8 mouse cellular contexts compared by ENCODE assay signal in the genomic region with DNA sequence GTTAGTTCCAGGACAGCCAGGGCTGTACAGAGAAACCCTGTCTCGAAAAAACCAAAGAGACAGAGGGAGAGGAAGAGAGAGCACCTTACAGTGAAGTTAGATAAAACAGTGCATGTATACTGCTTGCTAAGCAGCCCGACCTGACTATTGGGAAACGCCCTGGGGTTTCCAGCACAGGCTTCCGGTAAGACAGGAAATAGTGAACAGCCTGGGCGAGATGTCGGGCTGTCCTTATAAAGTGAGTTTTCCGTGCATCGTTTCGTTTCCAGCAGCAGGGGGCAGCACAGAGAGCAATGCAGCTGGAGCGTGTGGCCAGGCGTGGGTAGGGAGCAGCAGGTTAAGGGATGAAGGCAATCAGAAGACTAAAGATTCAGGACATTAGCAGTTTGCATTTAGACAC. TPM values are rescaled to one million over a fixed set of nuclear protein-coding genes. Genes with fewer than 3 reads are reported as not detected.
DNase-seq lines count a peak whose midpoint lies in the region; ATAC-seq and TF ChIP-seq lines count a peak whose summit lies in the region.

No protein-coding gene starts in this region.

- H3K4me3 ChIP-seq in hindbrain, embryonic 15.5 days: no peak overlapping the region

- H3K9ac ChIP-seq in hindbrain, embryonic 15.5 days: no peak overlapping the region

- H3K4me1 ChIP-seq in hindbrain, embryonic 15.5 days (replicated peaks): no peaks in the 10 kb centered on the region

- H3K4me2 ChIP-seq in hindbrain, embryonic 15.5 days: no peak overlapping the region

- DNase-seq in Patski (ENCODE audit: low read depth, low spot score): no peak
- DNase-seq in cerebellum, postnatal 10 days: peak; percentile 86 to 88
- peak; percentile 82 for DNase-seq in gastrocnemius, adult 18-20 months (ENCODE audit: low spot score)
- peak; percentile 29 to 35 for DNase-seq in layer of hippocampus, postnatal 36 days
- DNase-seq in lung, postnatal 36 days: peak; percentile 94
- peak; percentile 43 for DNase-seq in retina, adult 2 months (ENCODE audit: low read depth, low spot score)
- DNase-seq in thymus, postnatal 4 days: peak; percentile 87

- no peak for ATAC-seq in Patski
- ATAC-seq in hindbrain, embryonic 15.5 days (ENCODE audit: low FRiP score, low read depth): peak; percentile 56; the same call in 1 of the 2 replicates

- H3K9me3 ChIP-seq in hindbrain, embryonic 15.5 days: no peaks in the 10 kb centered on the region

- no peaks in the 10 kb centered on the region for H3K27me3 ChIP-seq in Patski
- H3K27me3 ChIP-seq in hindbrain, embryonic 15.5 days: no peaks in the 10 kb centered on the region

- CTCF ChIA-PET in Patski (lab: Charles Lee): interaction anchor here (0.7 to 3.6 kb wide), 2 partner anchors 11 to 46 kb away, joined by 6 to 18 read pairs; no protein-coding TSS in a partner anchor

- 18% methylated on average over 11 of the region's 11 CpGs for WGBS in hindbrain, embryonic 15.5 days

- H3K27ac ChIP-seq in hindbrain, embryonic 15.5 days (replicated peaks): no peak overlapping the region

- TF ChIP-seq CTCF in Patski (IDR thresholded peaks at IDR 0.05): peak; percentile 80

- no peaks in the 10 kb centered on the region for H3K36me3 ChIP-seq in hindbrain, embryonic 15.5 days

- in situ Hi-C loops in Patski (cut with MboI; ENCODE audit: low pct_unique_long_range_greater_than_20kb): no loop called here

- POLR2A ChIA-PET in Patski (lab: Charles Lee): no interaction called here

RNA-seq across cellular contexts. Expression of a gene that starts 23.0 kb away (rescaled TPM):
- polyA plus RNA-seq in Patski (2021): 46.9 TPM
- 10 to 100 TPM; 49.3 to 51.1 TPM for total RNA-seq in gastrocnemius, adult 18-20 months (2021)
- polyA plus RNA-seq in hindbrain, embryonic 15.5 days (2015; fragmentation: Nextera tagmentation; extraction: Ambion mirVana): 29.6 and 30.8 TPM in 2 replicates
- 100 to 1,000 TPM; 152 to 170 TPM for total RNA-seq in layer of hippocampus, postnatal 36 days (2021)

RNA-seq across cellular contexts. Expression of a gene that starts 49.4 kb away (rescaled TPM):
- 3,491 TPM for polyA plus RNA-seq in Patski (2021)
- total RNA-seq in gastrocnemius, adult 18-20 months (2021): 100 to 1,000 TPM; 185 to 242 TPM
- 4,085 and 4,343 TPM in 2 replicates for polyA plus RNA-seq in hindbrain, embryonic 15.5 days (2015; fragmentation: Nextera tagmentation; extraction: Ambion mirVana)
- 1,000 to 10,000 TPM; 1,662 to 1,810 TPM for total RNA-seq in layer of hippocampus, postnatal 36 days (2021)

Comparison
In these comparisons a context has a peak if more than half of its experiments do, and no peak if none do; other contexts are left out.
1. RNA of a gene that starts 49.4 kb away (total RNA-seq): 1,662 to 1,810 TPM in layer of hippocampus, postnatal 36 days; 185 to 242 TPM in gastrocnemius, adult 18-20 months; every median in the first group is over 4 times any median in the second.